In genomic region chr14:80265081-80265480, GRCm38 (mm10) we compare ENCODE assay signal across 23 mouse cellular contexts.
DNase-seq lines count a peak whose midpoint lies in the region; ATAC-seq and TF ChIP-seq lines count a peak whose summit lies in the region.
"Had no signal": no experiment of that assay in that cellular context is flagged by ENCODE, and none has a peak within 500 bp of the region (broad histone marks: within the 10 kb centered on the region; RNA-seq: fewer than 3 reads in every experiment).

No protein-coding gene starts in this region.

- H3K36me3 ChIP-seq in midbrain, embryonic 16.5 days (ENCODE audit: control insufficient read depth, insufficient read depth, low read length) = no peaks in the 10 kb centered on the region
- no peaks in the 10 kb centered on the region for H3K36me3 ChIP-seq in midbrain, embryonic 15.5 days (replicated peaks)
- H3K36me3 ChIP-seq: embryonic facial prominence, embryonic 13.5 days; forebrain, embryonic 12.5 days; heart, embryonic 15.5 days; hindbrain, embryonic 13.5 days had no signal

- 68% methylated on average over 7 of the region's 7 CpGs for WGBS in midbrain, embryonic 16.5 days
- 70% methylated on average over 7 of the region's 7 CpGs for WGBS in midbrain, embryonic 15.5 days

- no peak overlapping the region for H3K9ac ChIP-seq in midbrain, embryonic 16.5 days (ENCODE audit: low read depth, low read length)
- no peak overlapping the region for H3K9ac ChIP-seq in midbrain, embryonic 15.5 days
- H3K9ac ChIP-seq: embryonic facial prominence, embryonic 13.5 days; forebrain, embryonic 12.5 days; heart, embryonic 15.5 days; hindbrain, embryonic 13.5 days had no signal

- TF ChIP-seq CTCF in layer of hippocampus, adult 2 months (conservative IDR thresholded peaks at IDR 0.05) = no peak

- no peak overlapping the region for H3K4me2 ChIP-seq in midbrain, embryonic 16.5 days (ENCODE audit: low read length)
- H3K4me2 ChIP-seq in midbrain, embryonic 15.5 days = no peak overlapping the region
- H3K4me2 ChIP-seq: embryonic facial prominence, embryonic 13.5 days; forebrain, embryonic 12.5 days; heart, embryonic 11.5 days; heart, embryonic 15.5 days; hindbrain, embryonic 13.5 days had no signal

- H3K27me3 ChIP-seq in midbrain, embryonic 16.5 days (ENCODE audit: control insufficient read depth, insufficient read depth, low read depth, low read length) = no peaks in the 10 kb centered on the region
- no peaks in the 10 kb centered on the region for H3K27me3 ChIP-seq in midbrain, embryonic 15.5 days (replicated peaks)
- H3K27me3 ChIP-seq: embryonic facial prominence, embryonic 13.5 days; forebrain, embryonic 12.5 days; heart, embryonic 15.5 days; hindbrain, embryonic 13.5 days had no signal

- H3K4me3 ChIP-seq in layer of hippocampus, adult 2 months = no peak overlapping the region
- H3K4me3 ChIP-seq in midbrain, embryonic 16.5 days (ENCODE audit: low read depth, low read length) = no peak overlapping the region
- H3K4me3 ChIP-seq in midbrain, embryonic 15.5 days = no peak overlapping the region
- H3K4me3 ChIP-seq: embryonic facial prominence, embryonic 13.5 days; forebrain, embryonic 12.5 days; heart, adult 2 months; heart, embryonic 15.5 days; hindbrain, embryonic 13.5 days had no signal

- peaks cover 9% of the 10 kb centered on the region; the same call in 1 of the 2 replicates for H3K4me1 ChIP-seq in midbrain, embryonic 16.5 days (ENCODE audit: control insufficient read depth, insufficient read depth, low read length)
- peaks cover 26% of the 10 kb centered on the region for H3K4me1 ChIP-seq in midbrain, embryonic 15.5 days
- H3K4me1 ChIP-seq: heart, embryonic 15.5 days had no signal

- peak overlapping the region; percentile 75 for H3K27ac ChIP-seq in layer of hippocampus, adult 2 months
- H3K27ac ChIP-seq in midbrain, embryonic 16.5 days (ENCODE audit: low read length) = no peak overlapping the region
- no peak overlapping the region for H3K27ac ChIP-seq in midbrain, embryonic 15.5 days
- H3K27ac ChIP-seq: embryonic facial prominence, embryonic 13.5 days; forebrain, embryonic 12.5 days; heart, adult 2 months; heart, embryonic 15.5 days; hindbrain, embryonic 13.5 days; hindbrain, postnatal 0 days had no signal

- 0 out of 2 replicates have a peak, but pooled peaks have one; percentile 12 for ATAC-seq in midbrain, embryonic 16.5 days
- no peak for ATAC-seq in midbrain, embryonic 15.5 days (replicated peaks)
- no peak for ATAC-seq in CD4-positive, CD25-positive, alpha-beta regulatory T cell, adult 4 months
- ATAC-seq: forebrain, embryonic 16.5 days; hindbrain, postnatal 0 days had no signal

- no peaks in the 10 kb centered on the region for H3K9me3 ChIP-seq in midbrain, embryonic 16.5 days (replicated peaks; ENCODE audit: control insufficient read depth, low read length, poor library complexity, severe bottlenecking)
- no peaks in the 10 kb centered on the region for H3K9me3 ChIP-seq in midbrain, embryonic 15.5 days
- H3K9me3 ChIP-seq: embryonic facial prominence, embryonic 13.5 days; forebrain, embryonic 12.5 days; heart, embryonic 15.5 days; hindbrain, embryonic 13.5 days had no signal

- peak in 1 of 2 experiments; percentile 37 for DNase-seq in layer of hippocampus, adult 2 months (ENCODE audit: low spot score in 2 of 2)
- no peak for DNase-seq in layer of hippocampus, postnatal 36 days
- peak; percentile 76 for DNase-seq in brain, adult 2 months (ENCODE audit: low read depth, low spot score)
- DNase-seq in left cerebral cortex, adult 9 months (ENCODE audit: low spot score in 2 of 2) = peak; percentile 49 to 60
- DNase-seq in heart, adult 18-20 months = no peak
- DNase-seq: adrenal gland, adult 2 months; adrenal gland, postnatal 25 days; cerebellum, adult 11 months; cerebellum, adult 9-10 months; cerebellum, postnatal 25 days; gastrocnemius, postnatal 10 days; heart, adult 2 months; heart, postnatal 14 days had no signal

Comparison
In these comparisons a context has a peak if more than half of its experiments do, and no peak if none do; other contexts are left out.
1. DNase-seq: peak in brain, adult 2 months (single experiment) and left cerebral cortex, adult 9 months (2 of 2); none in layer of hippocampus, postnatal 36 days (0 of 2) and heart, adult 18-20 months (0 of 2).